Mouse (Mus musculus): ENCODE measurements around the gene Nedd9. TPM values are rescaled to one million over a fixed set of nuclear protein-coding genes. Genes with fewer than 3 reads are reported as not detected.

Nedd9 gene
- total RNA-seq, 1 experiment, result 4.4 TPM

DNA sequence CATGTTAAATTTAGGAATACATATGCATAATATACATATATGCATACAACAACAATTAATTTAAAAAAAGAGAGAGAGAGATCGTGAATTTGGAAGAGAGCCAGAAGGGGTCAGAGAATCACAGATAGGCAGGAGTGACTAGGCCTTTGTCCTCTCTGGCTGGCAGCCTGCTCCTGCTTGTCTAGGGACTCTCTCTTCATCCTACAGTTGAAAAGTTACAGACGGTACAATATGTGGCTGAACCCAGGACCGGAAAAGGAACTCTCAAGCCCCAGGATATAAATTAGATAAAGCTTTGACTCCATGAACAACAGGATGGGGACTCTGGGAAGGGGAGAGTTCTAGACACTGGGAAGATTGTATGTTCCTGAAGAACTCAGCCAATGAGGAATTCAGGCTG lies 200.9 kb downstream of the Nedd9 start:
- DNase-seq (ENCODE audit: low read depth, low spot score), result no peak
- no peak overlapping the region for H3K27ac ChIP-seq (ENCODE audit: insufficient read depth, low read depth, low read length, poor library complexity, severe bottlenecking)
- TF ChIP-seq ZNF384 (IDR thresholded peaks at IDR 0.05; ENCODE audit: low read depth, low read length) (no peak), HCFC1 (IDR thresholded peaks at IDR 0.05; ENCODE audit: borderline replicate concordance, insufficient read depth, low read length) (no peak), ZC3H11A (IDR thresholded peaks at IDR 0.05; ENCODE audit: borderline replicate concordance, low read depth, low read length) (no peak), CHD2 (IDR thresholded peaks at IDR 0.05; ENCODE audit: low read depth, low read length) (no peak), MAFK (IDR thresholded peaks at IDR 0.05; ENCODE audit: insufficient read depth, low read depth, low read length) (no peak)
- no peak overlapping the region for H3K4me3 ChIP-seq (ENCODE audit: insufficient read depth in 1 of 2, low read depth in 1 of 2, low read length in 2 of 2, poor library complexity in 1 of 2, severe bottlenecking in 1 of 2)
- H3K36me3 ChIP-seq (ENCODE audit: control insufficient read depth, insufficient read depth, low read length, poor library complexity, severe bottlenecking), result no peaks in the 10 kb centered on the region
- H3K9ac ChIP-seq (ENCODE audit: insufficient read depth, low read depth, low read length, poor library complexity, severe bottlenecking), result no peak overlapping the region
- H3K9me3 ChIP-seq (ENCODE audit: control insufficient read depth, insufficient read depth, low read depth, low read length), result no peaks in the 10 kb centered on the region
- in situ Hi-C loops (cut with MboI; ENCODE audit: low sequenced_read_pairs in 2 of 2, unreplicated experiment in 2 of 2), result loop anchor here (5.0 to 25.0 kb wide), 2 partner anchors 276 to 286 kb away; no protein-coding TSS in a partner anchor
- no peaks in the 10 kb centered on the region for H3K4me1 ChIP-seq (ENCODE audit: control insufficient read depth in 2 of 2, insufficient read depth in 2 of 2, low read length in 2 of 2, poor library complexity in 1 of 2)

DNA sequence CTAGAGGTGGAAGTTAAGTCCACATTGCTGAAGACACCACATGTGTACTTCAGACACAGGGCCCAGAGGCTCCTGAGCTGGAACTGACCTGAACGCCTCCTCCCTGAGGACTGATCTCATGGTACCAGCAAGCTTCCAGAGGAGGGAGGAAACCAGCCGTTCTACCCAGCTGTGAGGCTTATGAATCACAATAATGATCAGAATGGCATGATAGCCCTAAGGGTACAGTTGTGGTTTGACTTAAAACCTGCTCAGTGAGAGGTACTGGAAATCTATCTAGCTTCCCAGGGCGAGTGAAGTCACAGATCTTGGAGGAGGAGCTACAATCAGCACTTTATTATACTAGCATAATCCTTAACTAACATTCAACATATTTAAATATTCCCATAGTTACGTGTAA lies 201.7 kb downstream of the Nedd9 start:
- in situ Hi-C loops (cut with MboI; ENCODE audit: low sequenced_read_pairs in 2 of 2, unreplicated experiment in 2 of 2), result loop anchor here (5.0 to 25.0 kb wide), 2 partner anchors 277 to 287 kb away; no protein-coding TSS in a partner anchor
- no peak overlapping the region for H3K27ac ChIP-seq (ENCODE audit: insufficient read depth, low read depth, low read length, poor library complexity, severe bottlenecking)

DNA sequence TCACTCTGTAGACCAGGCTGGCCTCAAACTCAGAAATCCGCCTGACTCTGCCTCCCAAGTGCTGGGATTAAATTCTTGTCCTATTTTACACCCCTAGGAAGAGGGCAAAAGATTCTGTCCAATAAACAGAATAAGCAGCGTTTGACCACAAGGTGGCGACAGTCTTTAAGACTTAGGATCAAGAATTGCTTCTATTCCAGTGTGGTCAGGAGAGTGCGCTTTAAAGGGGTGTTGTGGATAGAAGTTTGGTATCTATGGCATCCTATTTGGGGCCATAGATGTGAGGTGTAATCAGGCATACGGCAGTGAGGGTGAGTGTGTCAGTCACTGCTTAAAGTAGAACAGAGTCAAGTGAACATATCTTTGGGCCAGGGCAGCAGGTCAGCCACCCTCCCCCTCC lies 203.9 kb downstream of the Nedd9 start:
- Histone ChIP-seq H3K27ac (ENCODE audit: insufficient read depth, low read depth, low read length, poor library complexity, severe bottlenecking) (no peak overlapping the region), H3K9ac (ENCODE audit: insufficient read depth, low read depth, low read length, poor library complexity, severe bottlenecking) (no peak overlapping the region), H3K4me1 (ENCODE audit: control insufficient read depth in 2 of 2, insufficient read depth in 2 of 2, low read length in 2 of 2, poor library complexity in 1 of 2) (no peaks in the 10 kb centered on the region), H3K9me3 (ENCODE audit: control insufficient read depth, insufficient read depth, low read depth, low read length) (no peaks in the 10 kb centered on the region), H3K4me3 (ENCODE audit: insufficient read depth in 1 of 2, low read depth in 1 of 2, low read length in 2 of 2, poor library complexity in 1 of 2, severe bottlenecking in 1 of 2) (no peak overlapping the region), H3K36me3 (ENCODE audit: control insufficient read depth, insufficient read depth, low read length, poor library complexity, severe bottlenecking) (no peaks in the 10 kb centered on the region)
- DNase-seq (ENCODE audit: low read depth, low spot score), result peak; percentile 74
- TF ChIP-seq HCFC1 (IDR thresholded peaks at IDR 0.05; ENCODE audit: borderline replicate concordance, insufficient read depth, low read length) (no peak), MAFK (IDR thresholded peaks at IDR 0.05; ENCODE audit: insufficient read depth, low read depth, low read length) (no peak), ZC3H11A (IDR thresholded peaks at IDR 0.05; ENCODE audit: borderline replicate concordance, low read depth, low read length) (peak; percentile 82), CHD2 (IDR thresholded peaks at IDR 0.05; ENCODE audit: low read depth, low read length) (no peak), ZNF384 (IDR thresholded peaks at IDR 0.05; ENCODE audit: low read depth, low read length) (no peak)
- in situ Hi-C loops (cut with MboI; ENCODE audit: low sequenced_read_pairs in 2 of 2, unreplicated experiment in 2 of 2), result loop anchor here in 1 of 2 experiments (25.0 kb wide), 1 partner anchor 279 kb away; no protein-coding TSS in a partner anchor

More for the DNA sequence above, 201.7 kb downstream of the Nedd9 start:
- DNase-seq (ENCODE audit: low read depth, low spot score), result no peak
- Histone ChIP-seq H3K9me3 (ENCODE audit: control insufficient read depth, insufficient read depth, low read depth, low read length) (no peaks in the 10 kb centered on the region), H3K4me3 (ENCODE audit: insufficient read depth in 1 of 2, low read depth in 1 of 2, low read length in 2 of 2, poor library complexity in 1 of 2, severe bottlenecking in 1 of 2) (no peak overlapping the region), H3K4me1 (ENCODE audit: control insufficient read depth in 2 of 2, insufficient read depth in 2 of 2, low read length in 2 of 2, poor library complexity in 1 of 2) (no peaks in the 10 kb centered on the region), H3K9ac (ENCODE audit: insufficient read depth, low read depth, low read length, poor library complexity, severe bottlenecking) (no peak overlapping the region), H3K36me3 (ENCODE audit: control insufficient read depth, insufficient read depth, low read length, poor library complexity, severe bottlenecking) (no peaks in the 10 kb centered on the region)
- no peak for TF ChIP-seq ZNF384 (IDR thresholded peaks at IDR 0.05; ENCODE audit: low read depth, low read length)
- no peak for TF ChIP-seq MAFK (IDR thresholded peaks at IDR 0.05; ENCODE audit: insufficient read depth, low read depth, low read length)
- TF ChIP-seq HCFC1 (IDR thresholded peaks at IDR 0.05; ENCODE audit: borderline replicate concordance, insufficient read depth, low read length), result no peak
- TF ChIP-seq CHD2 (IDR thresholded peaks at IDR 0.05; ENCODE audit: low read depth, low read length), result no peak
- no peak for TF ChIP-seq ZC3H11A (IDR thresholded peaks at IDR 0.05; ENCODE audit: borderline replicate concordance, low read depth, low read length)

DNA sequence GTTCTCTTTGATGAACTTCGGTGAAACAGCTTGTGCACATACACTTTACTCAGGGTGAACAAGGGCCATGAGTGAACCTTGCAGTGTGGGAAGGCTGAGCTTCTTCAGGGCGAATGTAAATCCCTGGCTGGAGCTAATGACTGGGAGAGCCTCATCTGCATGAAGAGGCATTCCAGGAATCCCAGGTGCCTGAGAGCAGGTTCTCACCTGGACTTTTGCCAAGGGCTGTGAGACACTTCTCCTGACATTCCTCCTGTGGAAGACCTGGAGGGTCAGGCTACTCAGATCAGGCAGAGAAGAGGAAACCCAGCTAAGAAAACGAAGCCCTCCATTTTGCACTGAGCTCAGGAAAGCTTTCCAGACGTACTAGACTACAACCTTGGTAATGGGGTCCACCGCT lies 206.5 kb downstream of the Nedd9 start:
- no peak overlapping the region for H3K4me3 ChIP-seq (ENCODE audit: insufficient read depth in 1 of 2, low read depth in 1 of 2, low read length in 2 of 2, poor library complexity in 1 of 2, severe bottlenecking in 1 of 2)
- no peaks in the 10 kb centered on the region for H3K4me1 ChIP-seq (ENCODE audit: control insufficient read depth in 2 of 2, insufficient read depth in 2 of 2, low read length in 2 of 2, poor library complexity in 1 of 2)
- no peaks in the 10 kb centered on the region for H3K9me3 ChIP-seq (ENCODE audit: control insufficient read depth, insufficient read depth, low read depth, low read length)
- H3K36me3 ChIP-seq (ENCODE audit: control insufficient read depth, insufficient read depth, low read length, poor library complexity, severe bottlenecking), result no peaks in the 10 kb centered on the region
- H3K9ac ChIP-seq (ENCODE audit: insufficient read depth, low read depth, low read length, poor library complexity, severe bottlenecking), result no peak overlapping the region
- TF ChIP-seq ZNF384 (IDR thresholded peaks at IDR 0.05; ENCODE audit: low read depth, low read length) (no peak), MAFK (IDR thresholded peaks at IDR 0.05; ENCODE audit: insufficient read depth, low read depth, low read length) (no peak), HCFC1 (IDR thresholded peaks at IDR 0.05; ENCODE audit: borderline replicate concordance, insufficient read depth, low read length) (no peak), ZC3H11A (IDR thresholded peaks at IDR 0.05; ENCODE audit: borderline replicate concordance, low read depth, low read length) (no peak)
- in situ Hi-C loops (cut with MboI; ENCODE audit: low sequenced_read_pairs in 2 of 2, unreplicated experiment in 2 of 2), result loop anchor here in 1 of 2 experiments (25.0 kb wide), 1 partner anchor 282 kb away; no protein-coding TSS in a partner anchor
- H3K27ac ChIP-seq (ENCODE audit: insufficient read depth, low read depth, low read length, poor library complexity, severe bottlenecking), result no peak overlapping the region
- no peak for DNase-seq (ENCODE audit: low read depth, low spot score)

Data from ES-E14 (cell line).